Mouse (Mus musculus) intestine, embryonic 16.5 days (tissue): Measurements from ENCODE around the gene Tmem119. TPM values are rescaled to one million over a fixed set of nuclear protein-coding genes. Genes with fewer than 3 reads are reported as not detected.

Experiments used
- ATAC-seq: fragments of 200-750 bp; cut with Nextera tagmentation; 2 replicates; pipeline ENCODE4 v1.8.0; 2017; ENCODE audit warnings: moderate TSS enrichment, moderate library complexity
- H3K27ac ChIP-seq: fragments of 300-500 bp; sonication (generic); 2 replicates; pipeline ENCODE4 v1.5.1; 2014; ENCODE audit warnings: mild to moderate bottlenecking, low read length
- H3K27me3 ChIP-seq: fragments of 300-500 bp; sonication (generic); replicated peaks from 2 replicates; pipeline ENCODE4 v1.6.1; 2014; ENCODE audit warnings: low read length, control low read depth, mixed read lengths; ENCODE audit not compliant: control insufficient read depth, insufficient read depth
- H3K36me3 ChIP-seq: fragments of 300-500 bp; sonication (generic); 2 replicates; pipeline ENCODE4 v1.6.1; 2014; ENCODE audit warnings: low read length, control low read depth; ENCODE audit not compliant: control insufficient read depth, insufficient read depth
- H3K4me1 ChIP-seq: fragments of 300-500 bp; sonication (generic); 2 replicates; pipeline ENCODE4 v1.6.1; 2014; ENCODE audit warnings: low read length, control low read depth, mixed read lengths; ENCODE audit not compliant: control insufficient read depth, insufficient read depth
- H3K4me2 ChIP-seq: fragments of 300-500 bp; sonication (generic); 2 replicates; pipeline ENCODE4 v1.6.1; 2014; ENCODE audit warnings: low read depth, low read length, control low read depth
- H3K4me3 ChIP-seq: fragments of 300-500 bp; sonication (generic); 2 replicates; pipeline ENCODE4 v1.5.1; 2014; ENCODE audit warnings: mild to moderate bottlenecking, low read length
- H3K9ac ChIP-seq: fragments of 300-500 bp; sonication (generic); 2 replicates; pipeline ENCODE4 v1.6.1; 2014; ENCODE audit warnings: low read depth, low read length
- H3K9me3 ChIP-seq: fragments of 300-500 bp; sonication (generic); 2 replicates; pipeline ENCODE4 v1.6.1; 2016; ENCODE audit warnings: low read length, control low read depth; ENCODE audit not compliant: control insufficient read depth
- WGBS: fragments of 180-500 bp; shearing (Covaris S2); extraction: QIAGEN DNeasy Blood & Tissue Kit; methylation state at CpG from one replicate; pipeline ENCODE4 v1.1.7; 2014; 5-methylcytosine and 5-hydroxymethylcytosine counted together
- polyA plus RNA-seq: library from polyadenylated mRNA; unstranded; fragments of >200 nt; fragmentation: Nextera tagmentation; extraction: Ambion mirVana; gene quantifications from 2 replicates; pipeline ENCODE4 v1.2.1, GENCODE M21; 2015

Gene Tmem119
- polyA plus RNA-seq, 1 experiment from 2014 or later: 63.7 TPM

DNA sequence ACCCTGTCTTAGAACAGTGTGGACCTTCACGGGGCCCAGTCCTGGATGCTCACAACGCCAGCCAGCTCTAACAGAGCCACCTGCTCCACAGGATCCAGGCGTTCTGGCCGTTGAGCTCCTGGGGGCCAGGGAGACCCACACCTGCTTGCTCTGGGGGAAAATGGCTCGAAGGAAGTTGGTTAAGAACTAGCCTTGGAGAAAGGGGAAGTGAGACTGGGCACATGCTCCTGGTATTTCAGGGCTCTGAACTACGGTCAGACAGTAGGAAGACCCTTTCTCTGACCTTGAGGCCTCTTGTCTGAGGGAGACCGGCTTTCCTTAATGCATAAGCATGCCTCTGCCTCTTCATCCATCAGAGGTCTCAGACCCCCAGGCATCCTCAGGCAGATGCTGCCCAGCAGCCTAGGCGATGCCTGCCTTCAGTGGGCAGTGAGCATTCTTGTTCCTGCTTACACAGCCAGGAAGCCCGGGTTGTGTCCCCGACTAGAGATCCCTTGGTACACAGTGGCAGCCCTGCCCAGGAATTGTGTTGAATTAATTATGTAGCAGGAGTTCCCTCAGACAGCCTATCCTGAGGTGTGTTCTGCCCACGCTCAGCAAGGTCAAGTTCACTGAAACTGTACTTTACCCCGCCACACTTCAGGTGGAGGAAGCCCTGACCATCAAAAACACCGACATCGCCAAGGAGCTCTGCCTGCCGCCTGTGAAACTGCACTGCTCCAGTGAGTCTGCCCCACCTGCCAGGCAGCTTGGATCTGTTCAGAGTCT is 24.0 kb downstream of the Tmem119 start:
- 88% methylated on average over 15 of the region's 15 CpGs for WGBS
- Histone ChIP-seq H3K27me3 (no peaks in the 10 kb centered on the region), H3K9ac (no peak overlapping the region), H3K4me3 (no peak overlapping the region), H3K4me1 (peaks cover 11% of the 10 kb centered on the region), H3K36me3 (peaks cover 17% of the 10 kb centered on the region), H3K27ac (no peak overlapping the region), H3K4me2 (no peak overlapping the region), H3K9me3 (no peaks in the 10 kb centered on the region)
- no peak for ATAC-seq

DNA sequence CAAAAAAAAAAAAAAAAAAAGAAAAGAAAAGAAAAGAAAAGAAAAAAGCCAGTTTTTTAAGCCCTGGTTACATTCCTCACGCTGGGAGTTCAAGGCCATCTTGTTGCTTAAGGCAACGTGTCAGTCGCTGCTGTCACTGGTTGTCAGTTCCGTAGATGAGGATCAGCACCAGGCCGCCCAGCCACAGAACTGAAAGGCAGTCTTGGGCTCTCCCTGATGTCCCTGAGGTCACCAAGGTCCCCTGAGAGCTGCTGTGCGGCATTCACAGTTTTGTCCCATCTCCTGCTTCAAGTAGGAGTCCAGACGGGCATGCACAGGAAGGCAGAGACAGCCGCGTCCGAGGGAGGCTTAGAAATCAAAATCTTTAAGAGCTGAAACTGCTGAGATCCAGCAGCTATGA is 24.7 kb downstream of the Tmem119 start:
- Histone ChIP-seq H3K4me1 (peaks cover 11% of the 10 kb centered on the region), H3K9me3 (no peaks in the 10 kb centered on the region), H3K27me3 (no peaks in the 10 kb centered on the region), H3K9ac (no peak overlapping the region), H3K27ac (no peak overlapping the region), H3K4me3 (no peak overlapping the region), H3K4me2 (no peak overlapping the region), H3K36me3 (peaks cover 17% of the 10 kb centered on the region)
- WGBS: 92% methylated on average over 10 of the region's 10 CpGs
- ATAC-seq: no peak

- no peak overlapping the region for H3K27ac ChIP-seq
- peak overlapping the region; percentile 99 for H3K4me3 ChIP-seq
- ATAC-seq: no peak
- peaks cover 22% of the 10 kb centered on the region for H3K4me1 ChIP-seq
- no peaks in the 10 kb centered on the region for H3K9me3 ChIP-seq
- 2% methylated on average over 7 of the region's 7 CpGs for WGBS
- H3K36me3 ChIP-seq: peaks cover 17% of the 10 kb centered on the region
- no peaks in the 10 kb centered on the region for H3K27me3 ChIP-seq
- peak overlapping the region; percentile 78 for H3K9ac ChIP-seq
- H3K4me2 ChIP-seq: peak overlapping the region; percentile 81
Measured at GRCm38 (mm10) chr5:113773664-113774063, 26.7 kb downstream of the Tmem119 start.

GRCm38 (mm10) chr5:113772905-113773519 is 27.3 kb downstream of the Tmem119 start:
- WGBS: 1% methylated on average over 35 of the region's 38 CpGs
- Histone ChIP-seq H3K4me2 (peak overlapping the region; percentile 81), H3K9ac (peak overlapping the region; percentile 78), H3K27ac (no peak overlapping the region), H3K27me3 (no peaks in the 10 kb centered on the region), H3K36me3 (peaks cover 17% of the 10 kb centered on the region), H3K4me3 (peak overlapping the region; percentile 99), H3K9me3 (no peaks in the 10 kb centered on the region), H3K4me1 (peaks cover 22% of the 10 kb centered on the region)
- peak; percentile 43 for ATAC-seq

DNA sequence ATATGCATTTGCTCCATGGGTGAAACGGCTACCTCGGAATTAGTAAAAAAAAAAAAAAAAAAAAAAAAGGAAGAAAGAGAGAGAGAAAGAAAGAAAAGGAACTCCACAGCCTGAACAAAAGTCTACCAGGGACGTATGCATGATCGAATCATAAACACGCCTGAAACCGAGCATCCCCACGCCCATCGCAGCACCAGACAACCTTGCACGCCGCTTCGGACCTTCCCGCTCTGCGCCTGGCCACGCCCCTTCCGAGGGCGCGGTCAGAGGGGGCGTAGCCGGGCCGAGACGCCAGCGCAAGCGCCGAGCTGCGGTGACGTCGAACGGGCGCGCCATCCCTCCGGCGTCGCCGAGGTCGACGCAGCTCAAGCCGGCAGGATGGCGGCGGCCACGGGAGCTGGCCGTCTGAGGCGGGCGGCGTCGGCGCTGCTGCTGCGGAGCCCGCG is 27.8 kb downstream of the Tmem119 start, which contains the start of the genes Sart3 and Iscu:
Gene Sart3, minus strand, starts transcription at position 61 of the 446 bp plus-strand sequence.
Gene Iscu, plus strand, starts transcription at position 299 of the 446 bp plus-strand sequence.
- WGBS: under 1% methylated on average over 49 of the region's 49 CpGs

DNA sequence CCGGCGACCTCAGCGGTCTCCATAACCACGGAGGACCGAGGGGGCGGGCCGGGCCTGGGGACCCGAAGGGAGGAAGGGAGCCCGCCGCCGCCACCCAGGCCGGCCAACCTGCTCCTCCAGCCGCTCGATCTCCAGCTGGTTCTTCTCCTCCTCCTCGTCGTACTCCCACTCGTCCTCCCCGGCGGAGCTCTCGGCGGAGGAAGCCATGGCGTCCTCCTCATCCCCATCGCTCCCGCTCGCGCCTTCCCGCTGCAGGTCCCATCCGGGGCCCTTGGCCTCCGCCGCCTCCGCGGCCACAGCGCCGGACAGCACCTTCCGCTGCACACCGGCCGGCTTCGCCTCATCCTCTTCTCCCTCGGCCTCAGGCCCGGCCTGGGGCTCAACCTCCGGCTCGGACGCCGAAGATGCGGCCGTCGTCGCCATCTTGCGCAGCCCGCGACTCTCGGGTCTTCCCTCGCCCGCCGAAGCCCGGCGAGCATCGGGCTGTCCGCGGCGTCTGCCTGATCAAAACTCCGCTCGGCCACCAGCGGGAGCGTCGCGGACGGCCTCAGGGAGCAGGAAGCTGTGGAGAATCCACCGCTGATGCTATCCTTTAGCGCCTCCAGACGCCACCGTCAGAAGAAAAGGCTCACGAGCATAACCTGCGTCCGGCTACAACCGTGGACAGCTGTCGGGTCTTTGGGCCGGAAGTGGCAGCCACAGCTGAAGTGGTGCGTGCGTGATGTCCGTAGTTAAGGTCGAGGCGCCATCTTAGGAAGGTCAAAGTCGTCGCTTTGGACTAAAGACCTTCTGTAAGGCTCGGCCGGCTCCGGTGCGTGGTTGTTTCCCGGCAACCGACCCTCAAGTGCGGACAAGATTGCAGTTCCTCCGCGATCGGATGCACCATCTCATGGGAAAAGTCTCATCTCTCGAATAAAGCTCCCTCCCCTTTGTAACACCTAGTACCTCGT is 28.8 kb downstream of the Tmem119 start:
- H3K4me1 ChIP-seq: peaks cover 22% of the 10 kb centered on the region
- H3K27ac ChIP-seq: peak overlapping the region; percentile 99
- ATAC-seq: peak; percentile 82
- H3K36me3 ChIP-seq: peaks cover 14% of the 10 kb centered on the region
- under 1% methylated on average over 89 of the region's 97 CpGs for WGBS
- H3K9ac ChIP-seq: peak overlapping the region; percentile 95
- peak overlapping the region; percentile 99 for H3K4me3 ChIP-seq
- H3K4me2 ChIP-seq: peak overlapping the region; percentile 67
- no peaks in the 10 kb centered on the region for H3K9me3 ChIP-seq
- H3K27me3 ChIP-seq: no peaks in the 10 kb centered on the region

More for the DNA sequence above, 27.8 kb downstream of the Tmem119 start, which contains the start of the genes Sart3 and Iscu:
- ATAC-seq: peak; percentile 87
- Histone ChIP-seq H3K27me3 (no peaks in the 10 kb centered on the region), H3K9ac (peak within 1 kb of the TSS; percentile 95), H3K9me3 (no peaks in the 10 kb centered on the region), H3K27ac (peak within 1 kb of the TSS; percentile 99), H3K4me1 (peaks cover 22% of the 10 kb centered on the region), H3K4me3 (peak within 1 kb of the TSS; percentile 99), H3K36me3 (peaks cover 17% of the 10 kb centered on the region), H3K4me2 (peak within 1 kb of the TSS; percentile 81)

DNA sequence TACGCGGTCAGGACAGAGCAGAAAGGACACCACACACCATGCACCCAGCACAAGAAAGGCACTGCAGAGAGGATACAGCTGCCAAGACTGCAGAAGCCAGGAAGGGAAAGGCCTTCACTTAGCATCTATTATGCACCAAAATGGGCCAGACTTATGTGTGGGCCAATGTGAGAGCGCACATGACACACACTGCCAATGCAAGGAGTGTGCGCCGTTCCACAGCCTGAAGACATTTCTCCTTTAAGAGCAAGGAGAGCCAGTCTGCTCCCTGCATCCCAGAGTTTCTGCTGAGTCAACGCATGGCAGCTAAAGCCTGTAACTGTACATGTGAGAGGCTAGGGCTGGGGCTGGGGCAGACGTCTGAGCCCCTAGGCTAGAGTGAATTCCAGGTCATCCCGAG is 31.5 kb downstream of the Tmem119 start:
- no peak overlapping the region for H3K4me2 ChIP-seq
- no peaks in the 10 kb centered on the region for H3K27me3 ChIP-seq
- no peak for ATAC-seq
- no peaks in the 10 kb centered on the region for H3K9me3 ChIP-seq
- H3K36me3 ChIP-seq: peaks cover 8% of the 10 kb centered on the region
- H3K4me3 ChIP-seq: no peak overlapping the region
- H3K27ac ChIP-seq: no peak overlapping the region
- 92% methylated on average over 8 of the region's 8 CpGs for WGBS
- H3K9ac ChIP-seq: no peak overlapping the region
- H3K4me1 ChIP-seq: peaks cover 31% of the 10 kb centered on the region

DNA sequence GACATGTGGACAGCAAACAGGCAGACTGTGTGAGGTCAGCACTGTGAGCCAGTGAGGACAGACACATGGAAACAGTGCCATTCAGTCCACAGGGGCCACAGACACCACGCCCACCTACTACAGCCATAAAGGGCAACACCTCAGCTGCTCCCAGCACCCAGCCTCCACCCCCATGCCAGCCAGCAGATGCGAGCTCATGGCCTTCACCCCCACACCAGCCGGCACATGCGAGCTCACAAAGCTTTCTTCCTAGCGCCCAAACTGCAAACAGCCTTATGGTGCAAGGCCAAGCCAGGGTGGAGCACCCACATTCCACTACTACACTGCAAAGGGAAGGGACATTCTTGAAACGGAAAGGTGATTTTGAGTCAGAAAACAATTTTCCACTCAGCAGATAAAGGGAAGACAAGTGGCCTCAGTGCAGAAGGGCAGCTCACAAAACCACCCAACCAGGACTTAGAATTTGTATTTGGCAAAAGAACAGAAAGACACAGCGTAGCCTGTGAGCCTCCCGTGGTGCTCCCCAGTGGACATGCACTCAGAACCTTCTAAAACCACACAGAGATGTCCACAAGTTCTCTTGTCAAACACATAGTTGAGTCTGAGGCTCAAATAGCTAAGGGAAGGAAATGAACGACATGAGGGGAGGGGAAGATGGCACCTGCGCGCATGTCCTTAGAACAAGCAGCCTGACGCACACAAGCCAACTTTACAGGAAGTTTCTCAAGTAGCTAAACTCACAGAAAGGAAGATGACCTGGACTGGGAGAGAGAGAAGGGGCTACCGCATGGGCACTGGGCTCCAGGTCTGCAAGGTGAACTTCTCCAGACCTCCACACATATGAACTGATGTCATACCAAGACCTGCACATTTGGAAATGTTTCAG is 34.4 kb downstream of the Tmem119 start:
- ATAC-seq: no peak
- H3K4me3 ChIP-seq: no peak overlapping the region
- H3K4me1 ChIP-seq: peaks cover 24% of the 10 kb centered on the region
- 80% methylated on average over 13 of the region's 13 CpGs for WGBS
- no peak overlapping the region for H3K4me2 ChIP-seq
- no peak overlapping the region for H3K9ac ChIP-seq
- no peaks in the 10 kb centered on the region for H3K9me3 ChIP-seq
- no peak overlapping the region for H3K27ac ChIP-seq
- H3K36me3 ChIP-seq: peaks cover 28% of the 10 kb centered on the region
- no peaks in the 10 kb centered on the region for H3K27me3 ChIP-seq
